Mouse (Mus musculus) spleen, postnatal 4 days (tissue): ENCODE measurements around the gene Hbs1l.

Experiments
- DNase-seq, 2 experiments: peaks; one replicate each; pipeline ENCODE4 v3.0.0; 2022; ENCODE audit warnings: low spot score in 2 of 2

Gene Hbs1l

DNA sequence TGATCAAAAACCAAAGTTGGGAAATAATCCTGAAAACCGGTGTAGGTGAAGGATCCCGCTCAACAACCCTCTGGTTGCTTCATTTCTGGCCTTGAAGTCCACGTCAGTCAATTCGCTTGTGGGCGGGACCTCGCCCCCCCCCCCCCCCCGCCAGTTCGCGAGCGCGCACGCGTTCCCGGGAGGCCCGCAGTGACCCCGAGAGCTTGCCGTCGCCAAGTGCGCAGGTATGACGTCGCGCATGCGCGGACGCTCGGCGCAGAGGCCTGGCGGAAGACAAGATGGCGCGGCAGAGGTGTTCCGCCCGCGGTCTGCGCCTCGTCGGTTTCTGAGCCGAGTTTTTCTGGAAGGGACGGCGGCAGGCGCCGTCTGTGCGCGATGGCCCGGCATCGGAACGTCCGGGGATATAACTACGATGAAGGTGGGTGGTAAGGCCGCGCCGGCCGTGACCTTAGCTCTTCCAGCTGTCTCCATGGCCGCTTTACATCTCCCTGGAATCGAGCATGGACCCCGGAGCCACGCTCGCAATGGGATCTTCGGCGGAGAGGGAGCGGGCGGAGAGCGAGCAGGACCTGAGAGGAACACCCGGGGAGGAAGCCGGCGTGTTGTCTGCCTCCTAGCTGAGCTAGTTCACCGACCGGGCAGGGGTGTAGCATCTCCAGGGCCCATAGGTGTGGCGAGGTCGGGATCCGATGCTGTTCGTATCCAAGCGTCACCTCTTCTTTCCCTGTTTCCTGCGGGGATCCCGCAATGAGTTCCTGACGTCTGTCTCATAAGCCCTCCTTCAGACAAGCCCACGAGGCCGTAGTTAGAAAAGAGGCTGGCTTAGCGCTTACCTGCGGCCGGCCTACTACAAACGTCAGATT lies at the start of gene Hbs1l:
Gene Hbs1l (plus strand): TSS at position 221 of the 863 bp plus-strand sequence.
- peak; percentile 92 to 97 for DNase-seq

GRCm38 (mm10) chr10:21248556-21248955 lies 47.2 kb upstream of the Hbs1l start:
- no peak for DNase-seq

- DNase-seq: peak; percentile 62 to 77
Observed at GRCm38 (mm10) chr10:21251881-21252534, 43.8 kb upstream of the Hbs1l start.

DNA sequence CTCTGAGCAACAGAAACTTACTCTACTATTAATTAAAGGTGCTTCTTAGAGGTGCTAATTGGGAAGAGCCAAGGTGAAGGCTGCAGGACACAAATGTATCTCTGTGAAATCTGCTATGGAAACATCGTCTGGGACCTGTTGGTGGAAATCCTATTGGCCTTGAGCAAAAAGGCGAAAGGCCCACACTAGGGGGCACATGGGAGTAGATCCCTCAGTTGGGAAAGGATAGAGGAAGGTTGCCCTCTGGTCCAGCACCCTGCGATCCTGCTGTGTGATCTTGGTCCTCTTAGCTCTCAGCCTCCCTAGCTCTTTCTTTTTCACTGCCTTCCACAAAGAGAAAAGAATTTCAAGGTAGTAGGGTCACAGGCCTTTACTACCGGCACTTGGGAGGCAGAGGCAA lies 43.0 kb upstream of the Hbs1l start:
- no peak for DNase-seq

GRCm38 (mm10) chr10:21254266-21255140 lies 41.3 kb upstream of the Hbs1l start:
- DNase-seq: peak in 1 of 2 experiments; percentile 33

DNA sequence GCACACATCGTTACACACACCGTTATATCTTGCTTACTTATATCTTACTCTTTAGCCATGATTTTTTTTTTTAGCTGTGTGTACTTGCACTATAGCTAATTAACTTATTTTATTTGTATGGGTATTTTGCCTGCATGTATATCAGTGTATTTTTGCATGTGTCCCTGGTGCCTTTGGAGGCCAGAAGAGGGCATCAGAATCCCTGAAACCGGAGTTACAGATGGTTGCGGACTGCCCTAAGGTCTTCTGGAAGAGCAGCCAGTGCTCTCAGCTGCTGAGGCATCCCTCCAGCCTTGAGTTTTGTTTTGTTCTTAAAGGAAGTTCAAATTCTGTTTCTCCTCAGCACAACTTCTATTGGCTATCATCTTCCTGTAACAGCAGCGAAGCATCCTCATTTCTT lies 38.5 kb upstream of the Hbs1l start:
- DNase-seq: no peak

GRCm38 (mm10) chr10:21259649-21260048 lies 36.1 kb upstream of the Hbs1l start:
- no peak for DNase-seq

DNA sequence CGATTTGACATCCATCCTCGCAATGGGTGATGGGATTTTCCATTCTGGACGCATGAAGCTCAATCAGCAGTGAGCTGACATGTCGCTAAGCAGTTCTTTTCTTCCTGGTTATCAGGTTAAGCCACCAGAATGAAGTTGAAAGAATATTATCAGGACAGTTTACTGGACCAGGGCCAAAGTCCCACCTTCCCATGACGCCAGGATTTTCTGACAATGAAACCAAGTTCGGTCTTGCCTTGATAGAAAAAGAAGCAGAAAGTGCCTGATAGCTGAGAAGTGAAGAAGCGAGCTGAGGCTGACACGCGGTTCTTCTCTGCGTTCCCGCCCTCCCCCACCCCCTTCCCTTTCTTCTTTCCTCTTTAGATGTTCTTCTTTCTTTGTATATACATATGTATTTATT lies 30.6 kb upstream of the Hbs1l start:
- DNase-seq: peak; percentile 48 to 59

GRCm38 (mm10) chr10:21267452-21267851 lies 28.3 kb upstream of the Hbs1l start:
- no peak for DNase-seq

- peak; percentile 67 to 69 for DNase-seq
Observed at GRCm38 (mm10) chr10:21268786-21269410, 26.9 kb upstream of the Hbs1l start.

DNA sequence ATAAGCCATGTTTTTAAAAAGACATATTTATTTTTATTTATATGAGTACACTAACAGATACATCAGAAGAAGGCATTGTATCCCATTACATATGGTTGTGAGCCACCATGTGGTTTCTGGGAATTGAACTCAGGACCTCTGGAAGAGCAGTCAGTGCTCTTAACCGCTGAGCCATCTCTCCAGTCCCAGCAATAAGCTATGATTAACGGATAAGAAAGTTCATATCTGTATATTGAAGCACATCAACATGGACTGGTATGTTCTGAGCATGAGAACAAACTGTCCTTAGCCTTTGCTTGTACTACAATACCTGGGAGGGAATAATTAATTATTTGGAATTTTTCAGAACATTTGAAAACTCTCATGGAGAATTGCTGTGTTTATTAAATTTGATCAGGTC lies 25.9 kb upstream of the Hbs1l start:
- DNase-seq: no peak

DNA sequence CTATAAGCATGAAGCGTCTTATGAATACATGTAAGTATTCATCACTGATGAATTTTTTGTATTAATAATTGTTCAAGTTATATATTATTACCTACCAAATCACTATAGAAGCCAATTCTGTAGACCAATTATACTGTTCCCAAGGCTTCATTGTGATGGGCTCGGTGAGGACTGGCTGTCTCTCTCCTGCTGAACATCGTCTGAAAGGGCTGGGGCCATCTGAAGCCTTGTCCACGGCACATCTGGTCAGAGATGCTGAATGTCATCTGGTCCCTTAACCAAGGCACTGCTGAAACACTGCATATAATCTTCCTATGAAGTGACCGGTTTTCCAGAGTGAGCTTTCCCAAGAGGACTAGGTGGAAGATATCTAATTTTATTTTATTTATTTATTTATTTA lies 24.9 kb upstream of the Hbs1l start:
- peak in 1 of 2 experiments; percentile 57 for DNase-seq

DNA sequence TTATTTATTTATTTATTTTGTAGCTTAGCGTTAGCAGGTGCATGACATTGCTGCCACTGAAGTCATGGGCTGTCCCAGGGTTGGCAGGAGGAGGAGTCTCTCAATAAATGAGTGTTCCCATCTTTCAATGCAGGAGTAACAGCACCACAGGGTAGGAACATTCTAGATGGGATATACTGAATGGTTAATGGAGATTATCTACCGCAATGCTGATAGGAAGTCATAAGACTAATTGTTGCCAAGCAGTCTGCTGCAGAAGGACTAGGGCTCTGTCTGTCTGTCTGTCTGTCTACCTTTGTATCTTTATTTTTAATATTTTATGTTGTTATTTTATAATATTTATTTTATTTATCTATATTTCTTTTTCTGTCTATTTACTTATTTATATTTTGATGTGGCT lies 24.5 kb upstream of the Hbs1l start:
- DNase-seq: no peak

- DNase-seq: no peak
Observed at GRCm38 (mm10) chr10:21271785-21272184, 24.0 kb upstream of the Hbs1l start.

DNA sequence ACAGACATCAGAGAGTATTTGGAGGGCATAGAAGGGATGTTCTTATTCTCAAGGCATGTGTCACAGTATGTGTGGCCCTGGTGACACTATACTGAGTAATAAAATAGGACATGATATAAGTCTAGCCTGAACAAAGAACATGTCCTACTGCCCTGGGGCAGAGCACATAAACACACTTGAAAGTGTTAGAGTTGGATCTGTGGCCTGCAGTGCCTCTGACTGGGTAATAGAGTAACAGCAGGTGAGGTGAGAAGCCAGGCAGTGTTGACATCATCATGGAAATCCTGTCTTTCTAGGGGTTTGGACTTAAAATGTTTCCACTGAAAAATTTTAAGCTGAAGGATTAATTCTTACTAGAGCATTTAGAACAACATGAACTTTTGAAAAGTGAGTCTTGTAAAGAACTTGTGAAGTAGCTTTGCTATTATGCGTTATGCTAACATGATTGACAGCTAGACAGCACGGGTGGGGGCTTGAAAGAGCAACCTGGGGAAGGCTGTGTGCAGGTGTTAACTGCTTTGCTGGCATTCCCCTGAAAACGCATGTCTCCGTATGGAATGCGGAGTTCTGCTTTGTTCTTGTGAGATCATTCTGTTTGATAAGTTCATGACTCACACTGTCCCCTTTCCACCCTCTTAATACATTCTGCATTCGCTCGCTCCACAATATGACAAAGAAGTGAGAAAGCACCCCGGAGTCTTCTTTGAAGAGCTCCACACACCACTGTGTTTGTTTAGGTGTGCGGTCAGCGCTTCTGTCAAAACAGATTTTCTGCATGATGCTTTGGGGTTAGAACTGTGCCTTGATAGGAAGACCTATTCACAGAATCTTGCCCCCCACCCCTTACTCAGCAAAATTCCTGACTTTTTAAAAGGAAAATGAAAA lies 8.3 kb upstream of the Hbs1l start:
- DNase-seq: no peak

DNA sequence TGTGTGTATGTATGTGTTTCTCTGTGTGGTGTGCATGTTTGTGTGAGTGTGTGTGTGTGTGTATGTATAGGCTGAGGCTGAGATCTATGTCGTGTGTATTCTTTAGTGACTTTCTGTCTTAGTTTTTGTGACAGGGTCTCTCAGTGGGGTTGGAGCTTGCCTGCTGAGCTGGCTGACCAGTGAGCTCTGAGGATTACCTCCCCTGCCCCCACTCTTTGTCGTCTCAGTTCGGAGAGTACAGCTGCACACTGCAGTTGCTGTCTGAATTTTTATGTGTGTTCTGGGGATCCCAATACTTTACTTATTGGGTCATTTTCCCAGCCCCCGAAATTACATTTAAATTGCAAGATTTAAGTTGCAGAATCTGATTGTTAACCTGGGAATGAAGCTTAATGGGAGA lies 4.6 kb upstream of the Hbs1l start:
- DNase-seq: no peak

- DNase-seq: no peak
Observed at GRCm38 (mm10) chr10:21294217-21294616, 1.6 kb upstream of the Hbs1l start.

DNA sequence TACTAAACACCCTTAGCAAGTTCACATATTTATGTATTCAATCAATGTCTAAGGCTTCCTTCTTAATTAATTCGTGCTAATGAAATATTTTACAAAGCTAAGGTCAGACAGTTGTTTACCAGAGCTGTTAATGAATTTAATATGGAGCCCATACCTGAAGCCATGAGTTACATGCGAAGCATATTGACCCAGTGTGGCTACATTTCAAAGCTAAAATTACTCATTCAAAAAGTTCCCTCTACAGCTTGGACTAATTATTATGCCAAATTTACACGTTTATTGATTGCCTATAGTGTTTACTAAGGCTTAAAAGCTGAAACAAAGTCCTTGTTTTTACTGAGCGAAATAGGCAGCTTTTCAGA lies 401 bp upstream of the Hbs1l start:
- DNase-seq: no peak

GRCm38 (mm10) chr10:21298972-21299371 lies 3.2 kb downstream of the Hbs1l start:
- no peak for DNase-seq

DNA sequence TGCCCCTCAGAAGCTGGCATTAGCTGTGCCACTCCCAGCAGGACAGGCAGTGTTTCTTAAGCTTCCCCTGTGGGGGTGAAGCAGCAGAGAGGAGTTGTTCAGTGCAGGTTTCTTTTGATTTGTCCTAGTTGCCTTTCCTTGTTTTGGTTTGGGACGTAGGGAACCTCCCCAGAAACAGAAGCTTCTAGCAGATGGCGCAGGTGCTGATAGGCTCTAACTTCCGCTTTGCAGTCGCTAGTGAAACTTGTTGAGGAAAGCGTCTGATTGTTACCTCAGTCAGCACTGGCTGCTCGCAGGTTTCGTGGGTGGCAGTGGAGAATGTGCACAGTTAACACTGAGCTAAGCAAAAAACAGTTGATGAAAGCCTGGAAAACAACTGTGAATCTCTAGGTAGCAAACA lies 6.0 kb downstream of the Hbs1l start:
- DNase-seq: no peak
